In the genomic region with DNA sequence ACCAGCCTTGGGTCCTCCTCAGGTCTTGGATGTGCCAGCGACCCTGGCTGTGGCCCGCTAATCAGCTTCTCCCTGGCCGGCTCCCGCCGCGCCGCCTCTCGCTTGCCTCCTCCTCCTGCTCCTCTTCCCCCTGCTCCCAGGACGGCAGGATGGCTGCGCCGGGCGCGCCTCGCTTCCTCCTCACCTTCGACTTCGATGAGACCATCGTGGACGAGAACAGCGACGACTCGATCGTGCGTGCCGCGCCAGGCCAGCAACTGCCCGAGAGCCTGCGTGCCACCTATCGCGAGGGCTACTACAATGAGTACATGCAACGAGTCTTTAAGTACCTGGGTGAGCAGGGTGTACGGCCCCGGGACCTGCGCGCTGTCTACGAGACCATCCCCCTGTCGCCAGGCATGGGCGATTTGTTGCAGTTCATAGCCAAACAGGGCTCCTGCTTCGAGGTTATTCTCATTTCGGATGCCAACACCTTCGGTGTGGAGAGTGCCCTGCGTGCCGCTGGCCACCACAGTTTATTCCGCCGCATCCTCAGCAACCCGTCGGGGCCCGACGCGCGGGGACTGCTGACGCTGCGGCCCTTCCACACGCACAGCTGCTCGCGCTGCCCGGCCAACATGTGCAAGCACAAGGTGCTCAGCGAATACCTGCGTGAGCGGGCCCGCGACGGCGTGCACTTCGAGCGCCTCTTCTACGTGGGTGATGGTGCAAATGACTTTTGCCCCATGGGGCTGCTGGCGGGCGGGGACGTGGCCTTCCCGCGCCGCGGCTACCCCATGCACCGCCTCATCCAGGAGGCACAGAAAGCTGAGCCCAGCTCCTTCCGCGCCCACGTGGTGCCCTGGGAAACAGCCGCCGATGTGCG, we compare ENCODE assay signal across 8 mouse cellular contexts. TPM values are rescaled to one million over a fixed set of nuclear protein-coding genes. Genes with fewer than 3 reads are reported as not detected.
DNase-seq lines count a peak whose midpoint lies in the region; ATAC-seq and TF ChIP-seq lines count a peak whose summit lies in the region.

No protein-coding gene starts in this region.

- H3K36me3 ChIP-seq in kidney, postnatal 0 days (ENCODE audit: insufficient read depth, low read length): no peaks in the 10 kb centered on the region
- no peaks in the 10 kb centered on the region for H3K36me3 ChIP-seq in embryonic facial prominence, embryonic 11.5 days (replicated peaks; ENCODE audit: control insufficient read depth, insufficient read depth, low read depth, low read length)
- no peaks in the 10 kb centered on the region for H3K36me3 ChIP-seq in hindbrain, embryonic 16.5 days (ENCODE audit: control insufficient read depth, insufficient read depth, low read length)
- no peaks in the 10 kb centered on the region for H3K36me3 ChIP-seq in midbrain, embryonic 13.5 days

- H3K4me3 ChIP-seq in kidney, postnatal 0 days (replicated peaks; ENCODE audit: low read depth, low read length): peak overlapping the region; percentile 32
- peak overlapping the region; percentile 27 for H3K4me3 ChIP-seq in embryonic facial prominence, embryonic 11.5 days (ENCODE audit: low read depth, low read length)
- H3K4me3 ChIP-seq in hindbrain, embryonic 16.5 days (ENCODE audit: low read length): peak overlapping the region; percentile 31
- peak overlapping the region; percentile 33 for H3K4me3 ChIP-seq in midbrain, embryonic 13.5 days (replicated peaks)

- H3K4me1 ChIP-seq in kidney, postnatal 0 days (replicated peaks; ENCODE audit: insufficient read depth, low read length): peaks cover 28% of the 10 kb centered on the region
- H3K4me1 ChIP-seq in embryonic facial prominence, embryonic 11.5 days (ENCODE audit: control insufficient read depth, insufficient read depth, low read length): peaks cover 12% of the 10 kb centered on the region
- H3K4me1 ChIP-seq in hindbrain, embryonic 16.5 days (ENCODE audit: control insufficient read depth, insufficient read depth, low read depth, low read length): peaks cover 18% of the 10 kb centered on the region
- H3K4me1 ChIP-seq in midbrain, embryonic 13.5 days (replicated peaks): peaks cover 34% of the 10 kb centered on the region

- TF ChIP-seq CTCF in kidney, postnatal 0 days (IDR thresholded peaks at IDR 0.05; ENCODE audit: low read depth): no peak

- WGBS in kidney, postnatal 0 days: 4% methylated on average over 78 of the region's 80 CpGs
- 2% methylated on average over 80 of the region's 80 CpGs for WGBS in embryonic facial prominence, embryonic 11.5 days
- WGBS in hindbrain, embryonic 16.5 days: 1% methylated on average over 74 of the region's 80 CpGs
- WGBS in midbrain, embryonic 13.5 days: 3% methylated on average over 80 of the region's 80 CpGs

- no peaks in the 10 kb centered on the region for H3K9me3 ChIP-seq in kidney, postnatal 0 days (replicated peaks; ENCODE audit: low read length)
- H3K9me3 ChIP-seq in embryonic facial prominence, embryonic 11.5 days (replicated peaks; ENCODE audit: control insufficient read depth, low read length): no peaks in the 10 kb centered on the region
- no peaks in the 10 kb centered on the region for H3K9me3 ChIP-seq in hindbrain, embryonic 16.5 days (ENCODE audit: control insufficient read depth, low read length)
- H3K9me3 ChIP-seq in midbrain, embryonic 13.5 days: no peaks in the 10 kb centered on the region

- intact Hi-C loops in left cerebral cortex, postnatal 25 days (cut with DNase I): no loop called here

- no peak for DNase-seq in kidney, postnatal 0 days (ENCODE audit: low spot score)
- DNase-seq in kidney, adult 9 months: no peak
- DNase-seq in embryonic facial prominence, embryonic 11.5 days (ENCODE audit: low spot score): peak; percentile 24
- peak; percentile 68 to 80 for DNase-seq in thymus, postnatal 36 days
- DNase-seq in layer of hippocampus, postnatal 25 days (ENCODE audit: extremely low spot score in 1 of 2, low spot score in 1 of 2): no peak
- no peak for DNase-seq in left cerebral cortex, postnatal 25 days (ENCODE audit: low spot score in 2 of 2)

- H3K4me2 ChIP-seq in kidney, postnatal 0 days (ENCODE audit: low read length): peak overlapping the region; percentile 55
- peak overlapping the region; percentile 29 for H3K4me2 ChIP-seq in embryonic facial prominence, embryonic 11.5 days (ENCODE audit: low read depth, low read length)
- H3K4me2 ChIP-seq in hindbrain, embryonic 16.5 days (ENCODE audit: low read length): peak overlapping the region; percentile 46
- peak overlapping the region; percentile 49 for H3K4me2 ChIP-seq in midbrain, embryonic 13.5 days (replicated peaks)

- ATAC-seq in kidney, postnatal 0 days (replicated peaks; ENCODE audit: low FRiP score, low read depth): no peak
- ATAC-seq in embryonic facial prominence, embryonic 11.5 days (replicated peaks; ENCODE audit: insufficient number of reproducible peaks, low FRiP score, low TSS enrichment, low read depth): no peak
- ATAC-seq in hindbrain, embryonic 16.5 days: no peak
- no peak for ATAC-seq in midbrain, embryonic 13.5 days

- H3K27me3 ChIP-seq in kidney, postnatal 0 days (ENCODE audit: insufficient read depth, low read length): peaks cover 59% of the 10 kb centered on the region
- peaks cover 75% of the 10 kb centered on the region for H3K27me3 ChIP-seq in embryonic facial prominence, embryonic 11.5 days (ENCODE audit: control insufficient read depth, insufficient read depth, low read length)
- peaks cover 77% of the 10 kb centered on the region for H3K27me3 ChIP-seq in hindbrain, embryonic 16.5 days (replicated peaks; ENCODE audit: control insufficient read depth, insufficient read depth, low read length)
- H3K27me3 ChIP-seq in midbrain, embryonic 13.5 days: peaks cover 97% of the 10 kb centered on the region

- H3K27ac ChIP-seq in kidney, postnatal 0 days: no peak overlapping the region
- H3K27ac ChIP-seq in embryonic facial prominence, embryonic 11.5 days (replicated peaks; ENCODE audit: low read depth, low read length): no peak overlapping the region
- H3K27ac ChIP-seq in hindbrain, embryonic 16.5 days (ENCODE audit: low read depth, low read length): no peak overlapping the region
- no peak overlapping the region for H3K27ac ChIP-seq in midbrain, embryonic 13.5 days

- H3K9ac ChIP-seq in kidney, postnatal 0 days (ENCODE audit: low read depth, low read length): no peak overlapping the region
- H3K9ac ChIP-seq in embryonic facial prominence, embryonic 11.5 days (replicated peaks; ENCODE audit: low read length): peak overlapping the region; percentile 13; the same call in 1 of the 2 replicates
- peak overlapping the region; percentile 39; the same call in 1 of the 2 replicates for H3K9ac ChIP-seq in hindbrain, embryonic 16.5 days (ENCODE audit: low read depth, low read length)
- H3K9ac ChIP-seq in midbrain, embryonic 13.5 days (replicated peaks): peak overlapping the region; percentile 51; the same call in 1 of the 2 replicates

RNA-seq across cellular contexts. Expression of a gene that starts 6.3 kb away (rescaled TPM):
- polyA plus RNA-seq in kidney, postnatal 0 days (2015; fragmentation: Nextera tagmentation; extraction: Ambion mirVana): 0.17 TPM in 1 of 2 replicates, not detected in the other
- not detected in 2 replicates for polyA plus RNA-seq in embryonic facial prominence, embryonic 11.5 days (2014; fragmentation: Nextera tagmentation; extraction: Ambion mirVana)
- polyA plus RNA-seq in hindbrain, embryonic 16.5 days (2015; fragmentation: Nextera tagmentation; extraction: Ambion mirVana): 0.54 TPM in 1 of 2 replicates, not detected in the other
- not detected in 2 replicates for polyA plus RNA-seq in midbrain, embryonic 13.5 days (2015; fragmentation: Nextera tagmentation; extraction: Ambion mirVana)
- 10 to 100 TPM; 55.6 to 64.3 TPM for total RNA-seq in layer of hippocampus, postnatal 25 days (2021)
- 10 to 100 TPM; 69.9 to 71.8 TPM for total RNA-seq in left cerebral cortex, postnatal 25 days (2021)

RNA-seq across cellular contexts. Expression of a gene that starts 6.4 kb away (rescaled TPM):
- polyA plus RNA-seq in kidney, postnatal 0 days (2015; fragmentation: Nextera tagmentation; extraction: Ambion mirVana): 32.6 and 32.9 TPM in 2 replicates
- 7.8 and 9.2 TPM in 2 replicates for polyA plus RNA-seq in embryonic facial prominence, embryonic 11.5 days (2014; fragmentation: Nextera tagmentation; extraction: Ambion mirVana)
- polyA plus RNA-seq in hindbrain, embryonic 16.5 days (2015; fragmentation: Nextera tagmentation; extraction: Ambion mirVana): 3.7 and 3.9 TPM in 2 replicates
- polyA plus RNA-seq in midbrain, embryonic 13.5 days (2015; fragmentation: Nextera tagmentation; extraction: Ambion mirVana): 2.7 and 3.8 TPM in 2 replicates
- 1 to 10 TPM; 3.3 to 3.8 TPM for total RNA-seq in layer of hippocampus, postnatal 25 days (2021)
- total RNA-seq in left cerebral cortex, postnatal 25 days (2021): 1 to 10 TPM; 2.6 to 3.2 TPM

RNA-seq across cellular contexts. Expression of a gene that starts 11.6 kb away (rescaled TPM):
- polyA plus RNA-seq in kidney, postnatal 0 days (2015; fragmentation: Nextera tagmentation; extraction: Ambion mirVana): 10.5 and 13.1 TPM in 2 replicates
- polyA plus RNA-seq in embryonic facial prominence, embryonic 11.5 days (2014; fragmentation: Nextera tagmentation; extraction: Ambion mirVana): 2.1 and 2.4 TPM in 2 replicates
- polyA plus RNA-seq in hindbrain, embryonic 16.5 days (2015; fragmentation: Nextera tagmentation; extraction: Ambion mirVana): 2.4 and 2.6 TPM in 2 replicates
- polyA plus RNA-seq in midbrain, embryonic 13.5 days (2015; fragmentation: Nextera tagmentation; extraction: Ambion mirVana): 1.1 and 1.6 TPM in 2 replicates
- 1 to 10 TPM; 5.4 to 8.1 TPM for total RNA-seq in layer of hippocampus, postnatal 25 days (2021)
- total RNA-seq in left cerebral cortex, postnatal 25 days (2021): 1 to 10 TPM; 6.4 to 6.5 TPM

Comparison
In these comparisons a context has a peak if more than half of its experiments do, and no peak if none do; other contexts are left out.
1. DNase-seq: peak in embryonic facial prominence, embryonic 11.5 days (single experiment) and thymus, postnatal 36 days (2 of 2); none in kidney, postnatal 0 days (single experiment), kidney, adult 9 months (single experiment), layer of hippocampus, postnatal 25 days (0 of 2) and left cerebral cortex, postnatal 25 days (0 of 2).
2. Peak in every context shown above with its lines, with median percentiles within 50 percentile points of each other: H3K4me2 ChIP-seq and H3K4me3 ChIP-seq.